Mouse (Mus musculus) liver, adult 2 months (tissue): ENCODE measurements around the gene Sgsm2. TPM values are rescaled to one million over a fixed set of nuclear protein-coding genes. Genes with fewer than 3 reads are reported as not detected.

ENCODE experiments used
- DNase-seq: peaks from one replicate; pipeline ENCODE4 v3.0.0-alpha.2; 2011; ENCODE audit warnings: low read depth, low spot score; ENCODE audit errors: extremely low read depth
- H3K27ac ChIP-seq: fragments of 200-500 bp; replicated peaks from 2 replicates; pipeline ENCODE4 v1.5.1; 2012; ENCODE audit warnings: low read depth, mild to moderate bottlenecking, control low read depth, inconsistent platforms, low read length; ENCODE audit not compliant: insufficient read depth
- H3K27me3 ChIP-seq: fragments of 200-500 bp; 2 replicates; pipeline ENCODE4 v1.6.1; 2012; ENCODE audit warnings: mild to moderate bottlenecking, moderate library complexity, low read length, inconsistent platforms; ENCODE audit not compliant: control insufficient read depth, insufficient read depth
- H3K36me3 ChIP-seq: fragments of 200-500 bp; 2 replicates; pipeline ENCODE4 v1.6.1; 2012; ENCODE audit warnings: low read length, inconsistent platforms; ENCODE audit not compliant: control insufficient read depth, insufficient read depth
- H3K4me1 ChIP-seq: fragments of 200-500 bp; 2 replicates; pipeline ENCODE4 v1.6.1; 2011; ENCODE audit warnings: low read length; ENCODE audit not compliant: control insufficient read depth, insufficient read depth
- H3K4me3 ChIP-seq: fragments of 200-500 bp; 2 replicates; pipeline ENCODE4 v1.5.1; 2011; ENCODE audit warnings: low read depth, mild to moderate bottlenecking, control low read depth, low read length, moderate library complexity; ENCODE audit not compliant: insufficient read depth
- H3K79me2 ChIP-seq: fragments of 200-500 bp; 2 replicates; pipeline ENCODE4 v1.6.1; 2012; ENCODE audit warnings: inconsistent platforms, mild to moderate bottlenecking, low read length, moderate library complexity; ENCODE audit not compliant: control insufficient read depth, insufficient read depth
- H3K9ac ChIP-seq: fragments of 200-500 bp; 2 replicates; pipeline ENCODE4 v1.6.1; 2012; ENCODE audit warnings: low read depth, mild to moderate bottlenecking, control low read depth, inconsistent platforms, low read length
- CTCF ChIP-seq: fragments of 200-500 bp; IDR thresholded peaks from 2 replicates; pipeline ENCODE4 v1.5.1; 2011; ENCODE audit warnings: low read depth, low read length, control low read depth
- POLR2A ChIP-seq: fragments of 200-500 bp; IDR thresholded peaks from 2 replicates; pipeline ENCODE4 v1.6.1; 2011; ENCODE audit warnings: low read length, control low read depth; ENCODE audit not compliant: insufficient read depth; ENCODE audit errors: extremely low read depth
- WGBS: fragments of 180-500 bp; shearing (Covaris S2); methylation state at CpG from one replicate; pipeline ENCODE4 v1.1.7; 2018; 5-methylcytosine and 5-hydroxymethylcytosine counted together
- polyA plus RNA-seq: library from polyadenylated mRNA; depleted of rRNA; stranded (reverse); fragments of >200 nt; gene quantifications from 2 replicates; pipeline ENCODE4 v1.2.3, GENCODE M21; 2012; rRNA removed
- total RNA-seq: library from RNA; depleted of rRNA; stranded (reverse); fragments of >200 nt; gene quantifications from 2 replicates; pipeline ENCODE4 v1.2.3, GENCODE M21; 2014; rRNA removed

Gene Sgsm2
- total and polyA plus RNA-seq, 2 experiments = 1.5 to 7.5 TPM

GRCm38 (mm10) chr11:74810134-74810533 lies 86.7 kb downstream of the Sgsm2 start:
- DNase-seq = no peak
- Histone ChIP-seq H3K79me2 (no peaks in the 10 kb centered on the region), H3K27ac (no peak overlapping the region), H3K27me3 (no peaks in the 10 kb centered on the region), H3K9ac (no peak overlapping the region), H3K4me3 (no peak overlapping the region), H3K36me3 (peaks cover 6% of the 10 kb centered on the region; the same call in 1 of the 2 replicates), H3K4me1 (no peaks in the 10 kb centered on the region)
- no peak for TF ChIP-seq POLR2A
- TF ChIP-seq CTCF = no peak

- H3K27ac ChIP-seq = no peak overlapping the region
- no peaks in the 10 kb centered on the region for H3K79me2 ChIP-seq
- peaks cover 15% of the 10 kb centered on the region; the same call in 1 of the 2 replicates for H3K36me3 ChIP-seq
- 91% methylated on average over 6 of the region's 6 CpGs for WGBS
- TF ChIP-seq POLR2A = no peak
- H3K9ac ChIP-seq = no peak overlapping the region
- H3K4me1 ChIP-seq = no peaks in the 10 kb centered on the region
- no peak for DNase-seq
- H3K27me3 ChIP-seq = no peaks in the 10 kb centered on the region
- no peak overlapping the region for H3K4me3 ChIP-seq
These were observed 88.5 kb downstream of the Sgsm2 start for GRCm38 (mm10) chr11:74808251-74808853.

- no peaks in the 10 kb centered on the region for H3K4me1 ChIP-seq
- DNase-seq = no peak
- peaks cover 15% of the 10 kb centered on the region; the same call in 1 of the 2 replicates for H3K36me3 ChIP-seq
- 91% methylated on average over 6 of the region's 6 CpGs for WGBS
- H3K4me3 ChIP-seq = no peak overlapping the region
- H3K27me3 ChIP-seq = no peaks in the 10 kb centered on the region
- H3K79me2 ChIP-seq = no peaks in the 10 kb centered on the region
- TF ChIP-seq CTCF = no peak
- no peak for TF ChIP-seq POLR2A
- H3K9ac ChIP-seq = no peak overlapping the region
- no peak overlapping the region for H3K27ac ChIP-seq
These were observed 89.5 kb downstream of the Sgsm2 start for GRCm38 (mm10) chr11:74807246-74807882.

- H3K9ac ChIP-seq = no peak overlapping the region
- H3K27ac ChIP-seq = no peak overlapping the region
- no peak overlapping the region for H3K4me3 ChIP-seq
- TF ChIP-seq CTCF = no peak
- TF ChIP-seq POLR2A = no peak
- no peaks in the 10 kb centered on the region for H3K79me2 ChIP-seq
- no peaks in the 10 kb centered on the region for H3K27me3 ChIP-seq
- no peak for DNase-seq
- peaks cover 18% of the 10 kb centered on the region for H3K36me3 ChIP-seq
- no peaks in the 10 kb centered on the region for H3K4me1 ChIP-seq
- 93% methylated on average over 3 of the region's 3 CpGs for WGBS
These were observed 92.7 kb downstream of the Sgsm2 start for GRCm38 (mm10) chr11:74804081-74804627.

- Histone ChIP-seq H3K4me1 (no peaks in the 10 kb centered on the region), H3K27me3 (no peaks in the 10 kb centered on the region), H3K27ac (no peak overlapping the region), H3K79me2 (no peaks in the 10 kb centered on the region; the same call in 1 of the 2 replicates), H3K4me3 (no peak overlapping the region), H3K36me3 (peaks cover 29% of the 10 kb centered on the region), H3K9ac (no peak overlapping the region)
- WGBS = 80% methylated on average over 4 of the region's 4 CpGs
- no peak for TF ChIP-seq POLR2A
- no peak for TF ChIP-seq CTCF
- no peak for DNase-seq
These were observed 96.2 kb downstream of the Sgsm2 start for GRCm38 (mm10) chr11:74800658-74801057.

Other genes starting within 250 kb of the Sgsm2 start
- gene Cluh, start 247.6 kb downstream of the Sgsm2 start, total RNA-seq = 74.3 and 124 TPM in 2 replicates
- gene Cluh, start 247.6 kb downstream of the Sgsm2 start, polyA plus RNA-seq = 128 and 139 TPM in 2 replicates
- 37.2 and 40.6 TPM in 2 replicates for gene Pafah1b1, start 172.4 kb downstream of the Sgsm2 start, total RNA-seq
- 8.1 and 8.9 TPM in 2 replicates for gene Pafah1b1, start 172.4 kb downstream of the Sgsm2 start, polyA plus RNA-seq
- gene Mettl16, start 126.2 kb downstream of the Sgsm2 start, total RNA-seq = 4.5 and 5.1 TPM in 2 replicates
- gene Mettl16, start 126.2 kb downstream of the Sgsm2 start, polyA plus RNA-seq = 2.7 and 3.4 TPM in 2 replicates
- gene Mnt, start 66.1 kb downstream of the Sgsm2 start, total RNA-seq = 1.0 and 1.1 TPM in 2 replicates
- gene Mnt, start 66.1 kb downstream of the Sgsm2 start, polyA plus RNA-seq = 4.1 and 4.7 TPM in 2 replicates
- gene Tsr1, start 1.0 kb upstream of the Sgsm2 start, total RNA-seq = 9.0 and 10.1 TPM in 2 replicates
- gene Tsr1, start 1.0 kb upstream of the Sgsm2 start, polyA plus RNA-seq = 3.8 and 4.9 TPM in 2 replicates
- gene Smg6, start 28.8 kb upstream of the Sgsm2 start, total RNA-seq = 12.8 and 17.2 TPM in 2 replicates
- gene Smg6, start 28.8 kb upstream of the Sgsm2 start, polyA plus RNA-seq = 16.6 and 16.8 TPM in 2 replicates
- 31.9 and 39.3 TPM in 2 replicates for gene Srr, start 28.9 kb upstream of the Sgsm2 start, total RNA-seq
- 24.2 and 35.3 TPM in 2 replicates for gene Srr, start 28.9 kb upstream of the Sgsm2 start, polyA plus RNA-seq